Comparison of ENCODE assay signal across 17 mouse cellular contexts in genomic region chr14:74521669-74522068, GRCm38 (mm10).
DNase-seq lines count a peak whose midpoint lies in the region; ATAC-seq lines count a peak whose summit lies in the region.
"Had no signal": no experiment of that assay in that cellular context is flagged by ENCODE, and none has a peak within 500 bp of the region (broad histone marks: within the 10 kb centered on the region; RNA-seq: fewer than 3 reads in every experiment).

No protein-coding gene starts in this region.

- no peak for DNase-seq in thymus, postnatal 4 days
- DNase-seq in lung, adult 18-20 months, result no peak
- DNase-seq: adrenal gland, adult 2 months; adrenal gland, adult 8-10 months; adrenal gland, postnatal 10 days; adrenal gland, postnatal 14 days; adrenal gland, postnatal 25 days; adrenal gland, postnatal 36 days; B cell, adult 2 months; cerebellum, adult 11 months; cerebellum, adult 11-12 months; cerebellum, adult 18-20 months had no signal

- ATAC-seq in granulocyte monocyte progenitor cell, adult 5-6 weeks (replicated peaks; ENCODE audit: poor library complexity, severe bottlenecking), result peak; percentile 58
- peak; percentile 50 for ATAC-seq in megakaryocyte progenitor cell, adult 5-6 weeks (replicated peaks; ENCODE audit: poor library complexity)
- ATAC-seq: activated CD4-positive, CD25-positive, alpha-beta regulatory T cell, adult 4 months; CD4-positive, CD25-positive, alpha-beta regulatory T cell, adult 4 months; Patski had no signal
